ENCODE assay signal across 7 mouse cellular contexts in genomic region chr4:141134031-141134441, GRCm38 (mm10). TPM values are rescaled to one million over a fixed set of nuclear protein-coding genes. Genes with fewer than 3 reads are reported as not detected.
DNase-seq lines count a peak whose midpoint lies in the region; ATAC-seq and TF ChIP-seq lines count a peak whose summit lies in the region.

No protein-coding gene starts in this region.

- no peak for TF ChIP-seq EP300 in lung, postnatal 0 days (IDR thresholded peaks at IDR 0.05)
- no peak for TF ChIP-seq EP300 in stomach, postnatal 0 days (optimal IDR thresholded peaks at IDR 0.05)

- TF ChIP-seq CTCF in lung, postnatal 0 days (IDR thresholded peaks at IDR 0.05) = no peak
- TF ChIP-seq CTCF in stomach, postnatal 0 days (IDR thresholded peaks at IDR 0.05; ENCODE audit: low read depth) = no peak

- H3K27ac ChIP-seq in lung, postnatal 0 days (ENCODE audit: low read length) = peak overlapping the region; percentile 28
- H3K27ac ChIP-seq in hindbrain, embryonic 11.5 days (ENCODE audit: low read depth, low read length) = peak overlapping the region; percentile 56
- H3K27ac ChIP-seq in limb, embryonic 12.5 days = peak overlapping the region; percentile 37; the same call in 1 of the 2 replicates
- H3K27ac ChIP-seq in stomach, postnatal 0 days (replicated peaks) = peak overlapping the region; percentile 79

- no peak overlapping the region for H3K9ac ChIP-seq in lung, postnatal 0 days (replicated peaks; ENCODE audit: low read depth)
- H3K9ac ChIP-seq in hindbrain, embryonic 11.5 days (ENCODE audit: low read depth, low read length) = no peak overlapping the region
- no peak overlapping the region for H3K9ac ChIP-seq in limb, embryonic 12.5 days (replicated peaks)
- no peak overlapping the region for H3K9ac ChIP-seq in stomach, postnatal 0 days (ENCODE audit: low read length)

- H3K36me3 ChIP-seq in lung, postnatal 0 days (ENCODE audit: insufficient read depth, low read length) = no peaks in the 10 kb centered on the region
- no peaks in the 10 kb centered on the region for H3K36me3 ChIP-seq in hindbrain, embryonic 11.5 days (ENCODE audit: control insufficient read depth, insufficient read depth, low read length)
- peaks cover 13% of the 10 kb centered on the region for H3K36me3 ChIP-seq in limb, embryonic 12.5 days
- H3K36me3 ChIP-seq in stomach, postnatal 0 days (ENCODE audit: control insufficient read depth, insufficient read depth, low read length) = no peaks in the 10 kb centered on the region

- H3K4me2 ChIP-seq in lung, postnatal 0 days (replicated peaks; ENCODE audit: low read depth, low read length) = 0 out of 2 replicates have a peak overlapping the region, but pooled peaks have one; percentile 23
- 0 out of 2 replicates have a peak overlapping the region, but pooled peaks have one; percentile 7 for H3K4me2 ChIP-seq in hindbrain, embryonic 11.5 days (replicated peaks; ENCODE audit: low read depth, low read length)
- H3K4me2 ChIP-seq in limb, embryonic 12.5 days = no peak overlapping the region
- peak overlapping the region; percentile 17; the same call in 1 of the 2 replicates for H3K4me2 ChIP-seq in stomach, postnatal 0 days (replicated peaks; ENCODE audit: low read depth)

- peaks cover 60% of the 10 kb centered on the region for H3K4me1 ChIP-seq in lung, postnatal 0 days (ENCODE audit: insufficient read depth, low read depth, low read length)
- H3K4me1 ChIP-seq in hindbrain, embryonic 11.5 days (replicated peaks; ENCODE audit: control insufficient read depth, insufficient read depth, low read length) = peaks cover 14% of the 10 kb centered on the region
- H3K4me1 ChIP-seq in limb, embryonic 12.5 days (replicated peaks) = peaks cover 76% of the 10 kb centered on the region
- peaks cover 17% of the 10 kb centered on the region for H3K4me1 ChIP-seq in stomach, postnatal 0 days (replicated peaks; ENCODE audit: control insufficient read depth, insufficient read depth)

- DNase-seq in lung, postnatal 0 days (ENCODE audit: low spot score) = peak; percentile 36
- no peak for DNase-seq in lung, postnatal 36 days
- no peak for DNase-seq in hindbrain, embryonic 11.5 days (ENCODE audit: low spot score)
- DNase-seq in stomach, postnatal 0 days (ENCODE audit: low spot score) = no peak
- no peak for DNase-seq in urinary bladder, adult 2 months (ENCODE audit: low spot score)

- H3K27me3 ChIP-seq in lung, postnatal 0 days (replicated peaks; ENCODE audit: insufficient read depth, low read length) = no peaks in the 10 kb centered on the region
- H3K27me3 ChIP-seq in hindbrain, embryonic 11.5 days (ENCODE audit: control insufficient read depth, insufficient read depth, low read length) = no peaks in the 10 kb centered on the region
- H3K27me3 ChIP-seq in limb, embryonic 12.5 days = no peaks in the 10 kb centered on the region
- no peaks in the 10 kb centered on the region for H3K27me3 ChIP-seq in stomach, postnatal 0 days (ENCODE audit: control insufficient read depth, insufficient read depth, low read length)

- 44% methylated on average over 8 of the region's 8 CpGs for WGBS in lung, postnatal 0 days
- WGBS in hindbrain, embryonic 11.5 days = 16% methylated on average over 8 of the region's 8 CpGs
- 68% methylated on average over 8 of the region's 8 CpGs for WGBS in limb, embryonic 12.5 days
- 43% methylated on average over 8 of the region's 8 CpGs for WGBS in stomach, postnatal 0 days

- ATAC-seq in lung, postnatal 0 days = no peak
- no peak for ATAC-seq in hindbrain, embryonic 11.5 days (ENCODE audit: low FRiP score)
- no peak for ATAC-seq in limb, embryonic 12.5 days (ENCODE audit: insufficient number of reproducible peaks, insufficient read depth, low FRiP score, low TSS enrichment, low read depth)
- no peak for ATAC-seq in stomach, postnatal 0 days (ENCODE audit: low FRiP score, low TSS enrichment)
- no peak for ATAC-seq in granulocyte monocyte progenitor cell, adult 5-6 weeks (replicated peaks; ENCODE audit: poor library complexity, severe bottlenecking)

- H3K4me3 ChIP-seq in lung, postnatal 0 days (ENCODE audit: low read depth, low read length) = no peak overlapping the region
- H3K4me3 ChIP-seq in hindbrain, embryonic 11.5 days (ENCODE audit: low read depth, low read length) = no peak overlapping the region
- H3K4me3 ChIP-seq in limb, embryonic 12.5 days (replicated peaks) = no peak overlapping the region
- H3K4me3 ChIP-seq in stomach, postnatal 0 days (ENCODE audit: low read depth, low read length) = no peak overlapping the region

- H3K9me3 ChIP-seq in lung, postnatal 0 days (ENCODE audit: low read length) = no peaks in the 10 kb centered on the region
- no peaks in the 10 kb centered on the region for H3K9me3 ChIP-seq in hindbrain, embryonic 11.5 days (ENCODE audit: control insufficient read depth, low read length)
- H3K9me3 ChIP-seq in limb, embryonic 12.5 days = no peaks in the 10 kb centered on the region
- no peaks in the 10 kb centered on the region for H3K9me3 ChIP-seq in stomach, postnatal 0 days (ENCODE audit: control insufficient read depth, low read length)

RNA-seq across cellular contexts. Expression of gene Szrd1, which starts 5.5 kb away (rescaled TPM):
- 29.3 and 33.4 TPM in 2 replicates for polyA plus RNA-seq in lung, postnatal 0 days (2015; fragmentation: Nextera tagmentation; extraction: Ambion mirVana)
- polyA plus RNA-seq in hindbrain, embryonic 11.5 days (2014; fragmentation: Nextera tagmentation; extraction: Ambion mirVana) = 35.5 and 35.7 TPM in 2 replicates
- polyA plus RNA-seq in limb, embryonic 12.5 days (2016; fragmentation: Nextera tagmentation; extraction: Ambion mirVana) = 34.2 and 34.5 TPM in 2 replicates
- 28.6 and 29.6 TPM in 2 replicates for polyA plus RNA-seq in stomach, postnatal 0 days (2015; fragmentation: Nextera tagmentation; extraction: Ambion mirVana)
- total RNA-seq in granulocyte monocyte progenitor cell, adult 5-6 weeks (2014; fragmentation: Nextera tagmentation) = 41.1 and 54.8 TPM in 2 replicates
- 58.0 and 63.0 TPM in 2 replicates for total RNA-seq in granulocyte monocyte progenitor cell, adult 5-6 weeks (2017)
- 32.6 and 44.2 TPM in 2 replicates for polyA plus RNA-seq in urinary bladder, adult 2 months (2012; rRNA removed)

RNA-seq across cellular contexts. Expression of gene Fbxo42, which starts 13.7 kb away (rescaled TPM):
- 11.1 and 12.7 TPM in 2 replicates for polyA plus RNA-seq in lung, postnatal 0 days (2015; fragmentation: Nextera tagmentation; extraction: Ambion mirVana)
- polyA plus RNA-seq in hindbrain, embryonic 11.5 days (2014; fragmentation: Nextera tagmentation; extraction: Ambion mirVana) = 21.9 and 24.8 TPM in 2 replicates
- polyA plus RNA-seq in limb, embryonic 12.5 days (2016; fragmentation: Nextera tagmentation; extraction: Ambion mirVana) = 31.2 and 32.0 TPM in 2 replicates
- 9.8 and 11.5 TPM in 2 replicates for polyA plus RNA-seq in stomach, postnatal 0 days (2015; fragmentation: Nextera tagmentation; extraction: Ambion mirVana)
- total RNA-seq in granulocyte monocyte progenitor cell, adult 5-6 weeks (2014; fragmentation: Nextera tagmentation) = 16.5 and 18.6 TPM in 2 replicates
- total RNA-seq in granulocyte monocyte progenitor cell, adult 5-6 weeks (2017) = 7.2 and 7.8 TPM in 2 replicates
- 12.2 and 13.9 TPM in 2 replicates for polyA plus RNA-seq in urinary bladder, adult 2 months (2012; rRNA removed)

RNA-seq across cellular contexts. Expression of gene Spata21, which starts 45.9 kb away (rescaled TPM):
- polyA plus RNA-seq in lung, postnatal 0 days (2015; fragmentation: Nextera tagmentation; extraction: Ambion mirVana) = 0.13 and 0.27 TPM in 2 replicates
- polyA plus RNA-seq in hindbrain, embryonic 11.5 days (2014; fragmentation: Nextera tagmentation; extraction: Ambion mirVana) = 0.17 and 0.19 TPM in 2 replicates
- polyA plus RNA-seq in limb, embryonic 12.5 days (2016; fragmentation: Nextera tagmentation; extraction: Ambion mirVana) = 0.28 TPM in 1 of 2 replicates, not detected in the other
- 0.05 and 0.11 TPM in 2 replicates for polyA plus RNA-seq in stomach, postnatal 0 days (2015; fragmentation: Nextera tagmentation; extraction: Ambion mirVana)
- total RNA-seq in granulocyte monocyte progenitor cell, adult 5-6 weeks (2014; fragmentation: Nextera tagmentation) = not detected in 2 replicates
- not detected in 2 replicates for total RNA-seq in granulocyte monocyte progenitor cell, adult 5-6 weeks (2017)
- polyA plus RNA-seq in urinary bladder, adult 2 months (2012; rRNA removed) = not detected in 2 replicates

RNA-seq across cellular contexts. Expression of gene Necap2, which starts 55.9 kb away (rescaled TPM):
- polyA plus RNA-seq in lung, postnatal 0 days (2015; fragmentation: Nextera tagmentation; extraction: Ambion mirVana) = 102 and 110 TPM in 2 replicates
- polyA plus RNA-seq in hindbrain, embryonic 11.5 days (2014; fragmentation: Nextera tagmentation; extraction: Ambion mirVana) = 50.8 and 51.7 TPM in 2 replicates
- 87.1 and 87.7 TPM in 2 replicates for polyA plus RNA-seq in limb, embryonic 12.5 days (2016; fragmentation: Nextera tagmentation; extraction: Ambion mirVana)
- 77.7 and 81.1 TPM in 2 replicates for polyA plus RNA-seq in stomach, postnatal 0 days (2015; fragmentation: Nextera tagmentation; extraction: Ambion mirVana)
- total RNA-seq in granulocyte monocyte progenitor cell, adult 5-6 weeks (2014; fragmentation: Nextera tagmentation) = 30.6 and 52.4 TPM in 2 replicates
- total RNA-seq in granulocyte monocyte progenitor cell, adult 5-6 weeks (2017) = 45.5 and 54.2 TPM in 2 replicates
- 65.9 and 77.0 TPM in 2 replicates for polyA plus RNA-seq in urinary bladder, adult 2 months (2012; rRNA removed)

Comparison
In these comparisons a context has a peak if more than half of its experiments do, and no peak if none do; other contexts are left out.
1. H3K27ac ChIP-seq: peak in every context shown above with its lines; median percentile 79 in stomach, postnatal 0 days; 56 in hindbrain, embryonic 11.5 days; 37 in limb, embryonic 12.5 days; 28 in lung, postnatal 0 days.